Mouse (Mus musculus) heart, postnatal 0 days (tissue): Measurements from ENCODE around the gene Tpcn2.

ENCODE experiments used
- CTCF ChIP-seq: IDR thresholded peaks from 2 replicates; pipeline ENCODE4 v1.5.1; 2016; ENCODE audit warnings: antibody characterized with exemption, control low read depth, low read depth
- EP300 ChIP-seq: IDR thresholded peaks from 2 replicates; pipeline ENCODE4 v1.6.1; 2016; ENCODE audit warnings: antibody characterized with exemption, low read depth

DNA sequence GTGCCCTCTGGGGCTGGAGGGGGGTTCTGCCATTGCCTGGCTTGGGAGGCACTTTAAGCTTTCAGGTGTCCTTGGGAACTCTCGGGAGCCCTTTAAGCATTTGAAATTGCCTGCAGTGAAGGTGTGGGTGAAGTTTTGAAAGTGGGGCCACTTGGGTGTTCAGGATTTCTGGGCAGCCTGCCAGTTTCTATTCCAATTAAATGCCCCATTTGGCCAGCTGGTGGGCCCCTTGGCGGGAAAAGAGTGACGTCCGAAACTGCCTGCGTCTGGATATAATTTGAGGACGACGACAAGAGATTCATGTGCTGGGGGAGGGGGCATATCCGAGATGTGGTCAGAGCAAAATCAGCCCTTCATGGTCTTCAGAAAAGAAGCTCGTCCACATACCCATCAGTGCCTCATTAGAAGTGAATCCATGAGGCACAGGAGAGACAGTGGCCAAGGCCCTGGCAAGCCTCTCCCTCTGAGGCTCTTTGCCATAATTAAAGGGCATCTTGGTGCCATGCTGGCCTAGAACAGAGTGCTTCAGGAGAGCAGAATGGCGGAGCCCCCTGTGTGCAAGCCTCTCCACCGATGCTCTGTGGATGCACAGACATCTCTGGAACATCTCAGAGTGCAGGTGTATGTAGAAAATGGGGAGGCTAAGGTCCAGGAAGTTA lies 102.3 kb downstream of the Tpcn2 start:
- no peak for TF ChIP-seq CTCF
- TF ChIP-seq EP300: no peak
